Mouse (Mus musculus): ENCODE results near the gene Rcn1.

Rcn1 gene

DNA sequence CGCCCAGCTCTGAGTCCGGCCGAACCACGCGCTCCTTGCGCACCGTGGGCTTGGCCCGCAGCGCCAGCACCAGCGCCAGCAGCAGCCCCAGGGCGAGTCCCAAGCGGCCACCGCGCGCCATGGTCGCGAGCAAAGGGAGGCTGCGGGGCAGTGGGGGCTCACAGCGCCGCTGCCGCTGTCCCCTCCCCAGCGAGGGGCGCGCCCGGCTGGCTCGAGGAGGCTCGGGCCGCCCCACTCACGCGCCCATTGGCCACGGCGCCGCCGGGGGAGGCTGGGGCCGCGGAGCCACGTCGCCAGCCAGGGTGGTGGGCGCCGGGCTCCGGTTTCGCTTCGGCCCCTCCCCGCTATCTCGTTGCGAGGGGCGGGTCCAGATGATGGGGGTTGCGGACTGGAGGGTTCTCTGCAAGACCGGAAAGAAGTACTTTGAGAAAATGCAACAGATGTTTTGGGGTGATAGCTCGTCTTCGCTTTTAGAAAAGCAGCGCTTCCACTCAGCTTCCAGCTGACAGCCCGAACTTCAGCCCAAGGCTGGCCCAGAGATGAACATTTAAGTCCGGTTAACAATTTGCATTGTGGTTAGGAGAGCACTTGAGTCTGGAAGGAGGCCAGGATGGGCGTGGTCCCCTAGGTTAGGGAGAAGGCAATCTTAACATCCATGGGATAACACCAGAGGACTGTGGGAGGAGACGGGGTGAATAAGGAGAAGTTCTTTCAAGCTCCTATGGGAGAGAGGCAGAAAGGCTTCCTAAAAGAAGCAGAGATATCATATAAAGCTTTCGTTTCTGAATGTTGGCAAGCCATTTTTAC is at the start of gene Rcn1:
Gene Rcn1, minus strand, starts transcription at position 235 of the 807 bp plus-strand sequence.
- no peak for DNase-seq (ENCODE audit: low spot score)

DNA sequence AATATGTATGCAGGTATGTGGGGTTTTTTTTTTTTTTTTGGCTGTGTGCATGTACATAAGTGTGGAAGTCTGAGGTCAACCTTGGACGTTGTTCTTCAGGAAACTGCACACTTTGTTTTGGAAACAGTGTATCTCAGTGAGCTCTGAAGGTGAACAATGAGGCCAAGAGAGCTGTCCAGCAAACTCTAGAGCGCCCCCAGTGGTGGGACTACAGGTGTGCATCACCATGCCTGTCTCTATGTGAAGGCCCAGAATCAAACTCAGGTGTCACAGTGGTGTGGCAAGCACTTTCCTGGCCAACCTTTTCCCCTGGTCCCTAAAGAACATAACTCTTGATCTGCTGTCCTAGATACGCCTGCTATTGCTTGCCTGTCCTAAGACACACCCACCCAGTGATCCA is 45.0 kb upstream of the Rcn1 start:
- DNase-seq (ENCODE audit: low spot score) = no peak

GRCm38 (mm10) chr2:105439022-105439421 is 39.9 kb upstream of the Rcn1 start:
- DNase-seq (ENCODE audit: low spot score) = no peak

DNA sequence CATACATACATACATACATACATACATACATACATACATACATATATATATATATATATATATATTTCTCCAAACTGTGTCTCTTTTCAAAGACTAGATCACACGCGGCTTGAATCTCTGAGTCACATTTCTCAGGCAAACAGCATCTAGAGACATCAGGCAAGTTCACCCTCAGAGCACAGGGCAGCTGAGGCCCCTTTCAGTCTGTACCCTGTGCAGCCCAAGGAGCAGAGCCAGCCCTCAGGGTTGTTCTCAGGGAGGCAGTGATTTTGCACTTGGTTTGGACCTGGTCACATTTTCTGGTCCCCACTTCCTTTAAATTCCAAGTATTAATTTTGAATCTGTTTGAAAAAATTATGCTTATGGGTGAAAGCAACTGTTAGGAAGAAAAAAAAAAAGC is 39.4 kb upstream of the Rcn1 start:
- no peak for DNase-seq (ENCODE audit: low spot score)

- no peak for DNase-seq (ENCODE audit: low spot score)
Observed at GRCm38 (mm10) chr2:105432927-105433326, 33.8 kb upstream of the Rcn1 start.

DNA sequence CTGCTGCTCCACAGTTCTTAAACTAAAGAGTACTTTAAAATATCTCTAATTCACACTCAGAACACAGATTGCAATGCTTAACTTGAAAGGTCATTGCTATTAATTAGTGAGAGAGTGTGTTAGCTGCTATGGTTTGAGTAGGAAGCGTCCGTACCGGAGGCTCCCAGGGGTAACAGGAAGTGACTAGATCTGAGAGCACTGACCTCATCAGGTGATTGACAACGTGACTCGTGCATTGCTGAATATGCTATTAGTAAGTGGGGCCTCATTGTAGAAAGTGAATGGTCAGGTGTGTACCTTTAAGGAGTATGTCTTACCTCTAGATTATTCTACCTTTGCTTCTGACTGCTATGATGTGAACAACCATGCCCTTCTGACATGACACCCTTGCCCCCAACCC is 31.3 kb upstream of the Rcn1 start:
- DNase-seq (ENCODE audit: low spot score) = no peak

- no peak for DNase-seq (ENCODE audit: low spot score)
Observed at GRCm38 (mm10) chr2:105429899-105430298, 30.8 kb upstream of the Rcn1 start.

DNA sequence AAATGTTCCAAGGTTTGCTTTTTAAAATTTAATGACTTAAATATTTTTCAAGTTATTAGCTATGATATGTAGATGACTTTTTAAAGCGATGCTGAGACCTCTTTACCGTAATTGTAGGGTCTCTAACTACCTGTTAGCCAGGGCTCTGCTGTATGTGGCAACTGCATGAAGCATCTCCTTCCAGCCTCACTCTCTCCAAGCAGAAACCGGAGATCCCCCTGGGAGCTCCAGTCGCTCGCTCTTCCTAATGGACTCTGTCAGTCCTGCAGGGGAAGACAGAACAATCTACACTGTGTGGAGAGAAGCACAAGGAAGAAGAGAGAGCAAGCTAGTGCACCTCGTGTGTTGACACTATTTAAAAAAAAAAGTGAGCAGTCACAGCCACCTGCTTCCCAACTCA is 29.3 kb upstream of the Rcn1 start:
- no peak for DNase-seq (ENCODE audit: low spot score)

DNA sequence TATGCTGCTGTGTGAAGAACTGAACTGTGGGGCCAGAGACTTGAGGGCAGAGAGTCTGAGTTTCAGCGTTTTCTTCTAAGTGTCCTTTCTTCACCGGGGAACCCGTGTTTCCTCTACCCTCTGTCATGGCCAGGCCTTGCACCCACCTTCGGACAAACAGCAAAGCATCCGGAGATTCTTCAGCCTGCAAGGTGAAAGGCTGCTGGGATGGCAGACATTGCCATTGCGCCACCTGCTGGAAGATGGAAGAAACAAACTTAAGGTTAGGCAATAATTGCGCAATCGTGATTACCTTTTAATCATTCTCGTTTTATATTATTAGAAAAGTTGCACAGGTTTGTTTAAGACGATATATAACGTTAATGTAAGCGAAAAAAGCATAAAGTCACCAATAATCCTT is 28.9 kb upstream of the Rcn1 start:
- peak; percentile 39 for DNase-seq (ENCODE audit: low spot score)

DNA sequence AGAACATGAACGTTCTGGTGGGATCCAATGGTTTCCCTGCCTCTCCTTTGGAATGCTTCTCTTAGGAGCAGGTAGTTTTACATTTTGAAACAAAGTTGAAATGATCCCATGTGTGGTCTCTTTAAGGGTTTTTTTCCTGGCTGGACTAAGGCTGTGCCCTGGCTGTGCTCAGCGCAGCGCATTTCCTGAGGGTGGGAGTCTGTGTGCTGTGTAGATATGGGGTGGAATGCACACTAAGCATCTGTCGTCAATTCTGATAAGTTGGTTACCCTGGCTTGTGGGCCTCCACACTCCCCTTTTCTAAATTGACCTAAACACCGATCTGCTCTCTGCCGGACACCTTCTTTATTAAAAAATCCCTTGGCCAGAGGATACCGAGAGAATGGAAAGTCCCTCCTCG is 28.3 kb upstream of the Rcn1 start:
- DNase-seq (ENCODE audit: low spot score) = no peak

DNA sequence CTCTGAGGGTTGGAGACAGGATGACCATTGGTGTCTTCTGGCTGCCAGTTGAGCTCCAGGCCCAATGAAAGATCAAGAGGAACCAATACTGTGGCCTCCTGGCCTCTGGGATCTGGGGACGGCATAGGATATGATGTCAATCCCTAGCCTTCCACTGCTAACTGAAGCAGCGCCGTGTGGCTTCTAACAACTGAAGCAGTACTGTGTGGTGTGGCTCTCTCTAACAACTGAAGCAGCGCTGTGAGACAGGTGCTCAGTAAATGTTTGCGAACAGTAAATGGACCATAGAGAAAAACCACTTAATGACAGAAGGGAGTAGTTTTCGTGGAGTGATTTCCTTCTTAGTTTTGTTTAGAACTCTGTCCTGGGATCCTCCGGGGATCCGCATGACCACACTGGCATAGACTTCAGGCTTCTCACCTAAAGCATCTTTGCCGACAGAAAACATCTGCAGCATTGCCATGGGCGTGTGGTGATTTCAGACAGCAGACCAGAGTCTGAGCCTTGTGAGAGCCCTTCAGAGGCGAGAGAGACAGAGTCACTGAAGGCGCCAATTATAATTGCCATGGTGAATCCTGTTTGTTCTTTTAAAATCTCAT is 19.6 kb upstream of the Rcn1 start:
- no peak for DNase-seq (ENCODE audit: low spot score)

DNA sequence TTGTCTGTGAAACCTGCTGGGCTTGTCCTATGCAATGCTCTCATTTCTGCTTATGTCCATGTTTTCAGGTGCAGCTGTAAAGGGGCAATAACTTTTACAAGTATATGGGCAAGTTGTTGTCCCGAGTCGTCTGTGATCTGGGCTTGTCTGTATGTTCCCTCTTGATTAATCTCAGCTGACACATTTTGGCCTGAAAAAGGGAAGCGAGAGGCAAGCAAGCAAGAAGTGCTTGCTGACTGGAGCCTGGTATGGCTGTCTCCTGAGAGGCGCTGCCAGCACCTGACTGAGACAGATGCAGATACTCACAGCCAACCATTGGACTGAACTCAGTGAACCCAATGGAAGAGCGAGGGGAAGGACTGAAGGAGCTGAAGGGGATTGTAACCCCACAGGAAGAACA is 18.5 kb upstream of the Rcn1 start:
- no peak for DNase-seq (ENCODE audit: low spot score)

GRCm38 (mm10) chr2:105416660-105417348 is 17.7 kb upstream of the Rcn1 start:
- no peak for DNase-seq (ENCODE audit: low spot score)

- no peak for DNase-seq (ENCODE audit: low spot score)
Observed at GRCm38 (mm10) chr2:105416046-105416659, 17.0 kb upstream of the Rcn1 start.

DNA sequence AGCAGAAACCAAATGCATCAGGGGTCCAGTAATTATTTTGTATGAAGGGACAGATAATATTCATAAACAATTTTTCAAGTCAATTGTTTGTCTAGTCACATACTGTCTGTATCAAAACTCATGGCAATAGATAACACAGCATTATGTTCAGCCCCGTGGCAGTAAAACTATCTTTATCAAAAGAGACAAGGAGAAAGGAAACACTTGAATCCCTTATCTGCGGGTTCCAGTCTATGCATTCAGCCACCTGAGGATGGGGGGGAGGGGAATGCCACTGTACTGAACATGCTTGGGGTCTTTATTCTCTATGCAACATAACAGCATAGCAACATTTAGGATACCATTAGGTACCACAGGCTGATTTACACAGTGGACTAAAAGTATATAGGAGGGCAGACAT is 15.2 kb upstream of the Rcn1 start:
- DNase-seq (ENCODE audit: low spot score) = no peak

GRCm38 (mm10) chr2:105409253-105409652 is 10.1 kb upstream of the Rcn1 start:
- no peak for DNase-seq (ENCODE audit: low spot score)

- no peak for DNase-seq (ENCODE audit: low spot score)
Observed at GRCm38 (mm10) chr2:105408511-105408910, 9.4 kb upstream of the Rcn1 start.

DNA sequence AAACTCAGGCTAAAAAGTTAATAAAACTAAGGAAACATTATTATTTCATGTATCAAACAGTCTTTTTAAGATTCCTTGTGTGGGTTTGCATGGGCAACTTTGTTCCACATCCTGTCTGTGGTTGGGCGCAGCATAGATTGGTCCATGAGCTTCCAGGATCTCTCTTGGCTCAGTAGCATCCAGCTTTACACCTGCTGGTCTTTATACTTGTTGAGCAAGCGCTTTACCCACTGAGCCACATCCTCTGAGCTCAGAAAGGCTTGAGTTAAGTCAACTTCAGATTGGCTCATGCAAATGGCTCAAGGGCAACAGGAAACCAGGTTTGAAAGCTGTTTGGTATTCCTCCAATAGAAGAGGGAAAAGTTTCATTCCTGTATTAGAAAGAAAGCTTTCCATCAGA is 3.1 kb upstream of the Rcn1 start:
- no peak for DNase-seq (ENCODE audit: low spot score)

DNA sequence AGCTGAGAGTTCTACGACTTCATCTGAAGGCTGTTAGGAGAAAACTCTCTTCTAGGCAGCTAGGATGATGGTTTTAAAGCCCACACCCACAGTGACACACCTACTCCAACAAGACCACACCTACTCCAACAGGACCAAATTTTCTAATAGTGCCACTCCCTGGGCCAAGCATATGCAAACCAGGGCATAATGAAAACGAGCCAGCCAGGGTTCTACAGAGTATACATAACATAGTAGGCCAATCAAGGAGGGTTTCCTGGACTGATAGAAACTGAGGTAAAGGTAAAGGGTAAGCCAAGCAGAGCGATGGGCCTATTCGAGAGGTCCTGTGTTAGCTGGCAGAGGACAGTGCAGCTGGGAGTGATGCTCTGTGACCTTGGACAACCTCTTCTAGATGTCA is 1.4 kb upstream of the Rcn1 start:
- no peak for DNase-seq (ENCODE audit: low spot score)

DNA sequence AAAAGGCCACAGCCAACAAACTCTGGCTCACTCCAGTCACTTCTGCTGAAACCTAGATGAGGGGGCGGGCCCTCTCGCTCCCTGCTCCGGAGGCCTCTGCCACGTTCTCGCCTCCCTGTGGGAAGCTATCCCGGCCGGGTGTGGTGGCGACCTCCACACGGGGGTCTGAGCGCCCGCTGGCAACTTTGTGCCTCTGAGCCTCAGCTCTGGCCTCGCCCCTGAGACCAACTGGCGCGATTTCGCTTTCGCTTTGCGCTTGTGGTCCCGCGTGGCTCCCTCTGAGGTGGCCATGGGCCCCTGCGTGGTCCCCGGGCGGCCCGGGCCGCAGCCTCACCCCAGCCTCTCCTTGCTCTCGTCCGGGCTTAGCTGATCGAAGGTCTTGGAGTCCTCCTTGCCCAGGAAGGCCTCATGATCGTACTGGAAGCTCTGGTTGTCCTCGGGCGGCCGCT is 459 bp downstream of the Rcn1 start:
- no peak for DNase-seq (ENCODE audit: low spot score)

DNA sequence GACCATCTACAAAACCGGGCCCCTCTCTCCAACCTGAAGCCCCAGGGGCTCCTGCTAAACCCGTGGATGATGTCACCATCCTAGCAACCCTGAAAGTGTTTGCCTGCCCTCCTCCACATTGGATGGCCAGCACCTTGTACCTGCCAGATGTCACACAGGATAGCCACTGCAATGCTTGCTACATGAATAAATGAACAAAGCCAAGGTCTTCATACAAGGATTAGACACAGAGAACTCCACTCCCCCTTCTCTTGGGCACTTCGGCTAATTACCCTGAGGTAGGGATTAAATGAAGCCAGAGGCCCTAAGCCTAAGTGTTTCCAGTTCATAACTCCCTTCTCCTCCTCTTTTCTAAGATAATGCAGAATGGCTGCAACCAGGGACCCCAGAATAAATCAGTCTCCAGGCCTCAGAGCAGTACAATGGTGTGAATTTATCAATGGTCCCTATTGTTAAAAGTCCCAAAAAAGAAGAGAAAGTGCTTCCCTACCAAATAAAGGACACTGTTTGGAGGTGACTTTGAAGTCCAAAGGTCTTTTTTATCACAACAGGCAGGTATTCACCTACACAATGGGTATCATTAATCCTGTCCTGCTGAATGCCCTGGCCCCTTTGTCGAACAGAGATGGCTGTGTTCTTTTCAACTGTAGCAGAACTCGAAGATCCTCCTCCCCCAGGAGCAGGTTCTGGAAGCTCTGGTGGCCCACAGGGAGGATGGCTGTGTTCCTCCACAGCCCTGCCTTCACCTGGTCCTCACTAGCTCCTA is 1.5 kb downstream of the Rcn1 start:
- no peak for DNase-seq (ENCODE audit: low spot score)

DNA sequence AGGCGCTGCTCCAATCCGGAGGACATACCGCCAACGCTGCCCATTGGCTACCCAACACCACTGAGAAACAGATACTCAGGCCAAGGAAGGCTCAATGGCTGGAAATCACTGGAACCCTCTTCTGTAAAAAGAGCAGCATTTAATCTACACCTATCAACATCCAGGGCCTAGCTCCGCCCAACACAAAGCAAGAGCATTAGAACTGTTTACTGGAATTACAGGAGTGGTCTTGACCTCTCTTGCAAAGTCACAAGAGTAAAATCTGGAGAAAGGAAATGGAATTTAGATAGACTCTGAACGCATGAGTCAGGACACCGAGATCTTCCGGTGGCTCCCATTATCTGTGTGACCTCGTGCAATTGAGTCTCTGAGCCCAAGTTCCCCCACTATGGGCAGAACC is 3.1 kb downstream of the Rcn1 start:
- no peak for DNase-seq (ENCODE audit: low spot score)
